Mouse (Mus musculus): ENCODE measurements around the gene Ddah2.

Gene Ddah2

DNA sequence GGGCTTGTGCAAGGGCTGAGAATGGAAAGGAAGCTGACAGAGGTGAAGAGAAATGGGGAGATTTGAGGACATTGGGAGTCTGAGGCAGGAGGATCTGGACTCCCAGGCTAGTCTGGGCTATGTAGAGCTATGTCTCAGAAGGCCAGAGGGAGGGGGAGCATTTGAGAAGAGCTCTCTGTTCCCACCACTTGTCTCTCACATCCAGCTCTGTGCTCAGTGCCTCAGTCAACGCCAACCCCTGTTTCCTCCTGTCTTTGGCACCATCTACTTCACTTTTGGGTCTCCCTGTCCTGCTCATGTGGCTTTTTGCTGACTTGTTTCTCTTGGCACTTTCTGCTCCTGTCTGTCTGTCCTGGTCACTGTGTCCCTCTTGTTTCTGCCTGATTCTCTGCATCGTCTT is 18.4 kb downstream of the Ddah2 start:
- DNase-seq (ENCODE audit: low spot score in 2 of 2): no peak

DNA sequence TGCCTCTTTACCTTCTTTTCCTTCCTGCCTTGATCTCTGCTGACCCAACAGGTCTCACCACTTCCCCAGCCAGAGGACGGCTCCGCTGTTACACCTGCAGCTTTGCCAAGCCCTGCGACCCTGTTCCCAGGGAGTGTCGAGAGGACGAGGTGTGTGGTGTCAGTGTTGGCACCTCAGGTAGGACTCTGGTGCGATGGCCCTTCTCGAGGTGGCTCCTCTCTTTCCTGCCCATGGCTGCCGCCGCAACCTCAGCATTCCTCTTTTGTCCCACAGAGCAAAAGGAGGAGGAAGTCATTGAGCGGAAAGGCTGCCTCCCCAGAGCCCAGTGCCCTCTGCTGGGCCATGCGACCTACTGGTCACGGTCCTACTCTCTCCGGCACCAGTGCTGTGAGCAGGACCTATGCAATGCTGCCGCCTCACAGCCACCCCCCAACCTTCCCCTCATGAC is 19.0 kb downstream of the Ddah2 start, which contains the start of gene Ly6g6d:
Ly6g6d (minus strand) TSS at position 280 of the 448 bp plus-strand sequence.
- no peak for DNase-seq (ENCODE audit: low spot score in 2 of 2)

DNA sequence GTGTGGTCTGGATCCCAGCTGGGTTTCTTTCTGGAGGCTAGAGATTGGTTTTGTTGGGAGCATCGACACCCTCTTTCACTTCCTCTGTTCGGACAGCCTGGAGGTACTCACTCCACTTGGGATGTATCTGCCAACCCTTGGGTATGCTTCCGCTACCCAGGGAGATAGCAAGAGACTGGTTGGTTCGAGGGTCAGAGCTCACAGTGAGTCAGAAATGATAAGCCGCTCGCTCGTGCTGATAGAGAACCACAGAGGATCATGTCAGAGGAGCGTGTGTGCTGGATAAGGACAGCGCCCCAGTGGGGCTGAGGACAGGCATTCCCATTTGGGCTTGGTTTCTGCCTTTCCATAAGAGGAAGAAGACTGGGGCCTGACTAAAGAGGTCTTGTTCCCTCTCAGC is 20.9 kb downstream of the Ddah2 start:
- DNase-seq (ENCODE audit: low spot score in 2 of 2): no peak

DNA sequence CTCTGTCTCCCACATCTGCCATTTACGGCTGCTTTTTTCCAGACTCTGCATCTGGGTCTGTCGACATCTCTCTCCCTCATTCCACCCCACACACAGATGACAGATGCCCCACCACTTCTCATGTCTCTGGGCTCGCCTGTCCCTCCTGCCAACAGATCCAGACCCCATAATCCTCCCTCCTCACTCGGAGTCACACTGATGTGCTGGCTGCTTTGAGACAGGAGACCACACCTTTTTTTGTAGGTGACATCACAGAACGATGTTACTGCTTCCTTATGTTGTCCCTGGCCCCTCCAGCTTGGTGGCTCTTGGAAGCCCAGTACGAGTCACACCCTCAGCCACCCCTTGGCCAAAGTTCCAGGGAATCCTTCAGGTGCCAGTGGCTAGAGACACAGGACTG is 21.4 kb downstream of the Ddah2 start:
- DNase-seq (ENCODE audit: low spot score in 2 of 2): no peak

DNA sequence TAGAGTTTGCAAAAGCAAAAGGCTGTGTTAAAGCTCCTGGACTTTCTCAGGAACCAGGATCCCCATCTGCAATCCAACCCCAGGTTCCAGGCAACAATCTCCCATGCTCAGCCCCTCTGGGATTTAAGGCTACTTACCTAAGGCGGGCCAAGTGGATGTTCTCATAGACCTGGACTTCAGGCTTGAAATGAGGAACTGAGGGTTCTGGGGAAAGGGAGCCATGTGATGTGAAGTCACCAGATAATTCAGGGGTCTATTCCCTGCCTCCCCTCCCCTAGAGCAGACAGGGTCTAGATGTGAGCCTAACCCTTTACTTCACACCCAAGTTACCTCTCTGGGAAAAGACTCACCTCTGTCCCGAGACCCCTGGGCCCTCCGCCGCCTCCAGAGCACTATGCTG is 21.9 kb downstream of the Ddah2 start:
- DNase-seq (ENCODE audit: low spot score in 2 of 2): no peak

DNA sequence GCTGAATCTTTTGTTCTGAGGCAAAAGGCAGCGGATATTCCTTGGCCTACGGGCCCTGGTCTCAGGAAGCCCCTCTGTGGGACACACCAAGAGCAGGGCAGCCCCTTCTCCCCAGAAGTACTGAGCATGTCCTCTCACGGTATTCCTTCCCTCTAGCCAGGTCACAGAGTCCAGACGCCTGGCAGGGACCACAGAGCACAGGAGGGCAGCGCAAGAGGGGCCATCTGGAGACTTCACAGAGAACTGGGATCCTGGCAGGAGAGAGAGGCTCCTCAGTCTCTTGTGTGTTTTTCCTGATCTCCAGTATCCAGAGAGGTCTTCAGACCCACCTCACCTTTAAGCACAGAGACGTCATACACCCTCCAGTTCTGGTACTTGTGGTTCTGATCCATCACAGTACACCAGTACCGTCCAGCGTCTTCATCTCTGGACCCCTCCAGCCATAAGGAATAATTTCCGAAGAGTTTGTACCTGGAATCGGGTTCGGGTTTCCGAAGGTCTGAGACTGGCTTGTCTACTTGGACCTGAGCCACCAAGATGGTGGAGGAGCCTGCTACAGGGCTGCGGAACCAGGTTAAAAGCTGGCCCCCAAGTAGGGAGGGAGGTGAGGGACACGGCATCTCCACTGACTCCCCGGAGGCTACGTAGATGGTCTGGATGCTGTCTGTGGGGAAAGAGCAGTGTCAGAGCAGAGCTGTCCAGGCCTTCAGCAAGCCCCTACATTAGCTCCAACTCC is 24.2 kb downstream of the Ddah2 start:
- no peak for DNase-seq (ENCODE audit: low spot score in 2 of 2)

DNA sequence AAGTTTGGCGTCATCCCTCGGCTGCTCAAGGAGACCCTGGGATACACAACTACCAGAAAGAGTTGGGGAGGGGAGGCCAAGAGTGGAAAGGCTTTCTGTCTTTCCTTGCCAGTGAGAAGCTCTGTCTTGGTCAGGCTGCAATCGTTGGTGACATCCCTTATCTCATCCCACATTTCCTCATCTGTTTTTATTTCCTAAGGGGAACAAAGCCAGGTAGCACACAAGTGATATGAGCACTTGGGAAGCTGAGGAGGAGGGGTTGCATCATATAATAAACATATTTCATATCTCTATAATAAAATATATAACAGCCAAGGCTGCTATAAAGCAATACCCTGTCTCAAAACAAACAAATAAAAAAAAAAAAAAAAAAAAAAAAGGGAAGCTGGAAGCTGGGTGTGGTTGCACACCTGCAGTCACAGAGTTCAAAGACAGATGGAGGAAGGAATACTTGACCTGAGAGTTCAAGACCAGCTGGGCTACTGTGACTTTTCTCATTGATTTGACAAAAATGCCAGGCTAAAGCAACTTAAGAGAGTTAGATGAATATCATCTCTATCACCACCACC is 25.2 kb downstream of the Ddah2 start:
- no peak for DNase-seq (ENCODE audit: low spot score in 2 of 2)

DNA sequence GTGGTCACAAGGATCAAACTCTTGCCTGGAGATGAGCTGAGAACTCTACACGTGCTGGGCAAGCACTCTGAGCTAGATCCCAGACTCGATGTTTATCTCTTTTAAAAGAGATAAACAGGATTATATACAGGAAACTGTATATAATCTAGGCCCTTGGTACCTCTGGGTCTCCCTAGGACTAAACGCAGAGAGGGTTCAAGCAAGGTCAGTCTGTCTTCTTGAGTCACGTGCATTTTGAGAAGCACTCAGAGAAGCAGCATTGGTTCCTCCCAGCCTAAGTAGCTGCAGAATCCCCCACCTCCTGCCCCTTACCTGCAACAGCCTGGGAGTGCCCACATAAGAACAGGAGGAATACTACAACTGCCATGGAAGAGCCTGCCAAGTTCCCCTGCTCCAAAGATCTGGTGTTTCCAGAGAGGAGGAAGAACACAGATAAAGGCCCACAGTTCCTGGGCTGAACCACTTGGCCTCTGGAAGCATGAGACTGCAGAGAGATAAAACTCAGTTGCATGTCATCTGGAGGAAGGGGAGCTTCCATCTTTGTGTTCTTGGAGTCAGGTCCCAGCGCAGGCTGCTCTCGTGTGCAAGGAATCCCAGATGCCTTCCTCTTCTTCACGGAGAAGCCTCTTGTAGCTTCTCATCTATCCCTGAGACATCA is 26.5 kb downstream of the Ddah2 start, which contains the start of gene Ly6g6f:
Ly6g6f (minus strand) TSS at position 403 of the 658 bp plus-strand sequence.
- DNase-seq (ENCODE audit: low spot score in 2 of 2): no peak

DNA sequence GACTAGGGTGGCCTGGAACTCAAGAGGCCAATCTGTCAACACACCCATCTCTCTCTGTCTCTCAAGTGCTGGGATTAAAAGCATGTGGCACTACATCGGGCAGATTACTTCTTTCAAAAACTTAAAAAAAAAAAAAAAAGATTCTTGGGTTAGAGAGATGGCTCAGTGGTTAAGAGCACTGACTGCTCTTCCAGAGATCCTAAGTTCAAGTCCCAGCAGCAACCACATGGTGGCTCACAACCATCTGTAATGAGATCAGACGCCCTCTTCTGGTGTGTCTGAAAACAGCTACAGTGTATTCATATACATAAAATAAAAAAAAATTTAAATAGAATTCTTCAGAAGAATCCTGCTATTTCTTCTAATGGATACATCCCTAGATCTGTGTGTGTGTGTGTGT is 29.3 kb downstream of the Ddah2 start:
- no peak for DNase-seq (ENCODE audit: low spot score in 2 of 2)

DNA sequence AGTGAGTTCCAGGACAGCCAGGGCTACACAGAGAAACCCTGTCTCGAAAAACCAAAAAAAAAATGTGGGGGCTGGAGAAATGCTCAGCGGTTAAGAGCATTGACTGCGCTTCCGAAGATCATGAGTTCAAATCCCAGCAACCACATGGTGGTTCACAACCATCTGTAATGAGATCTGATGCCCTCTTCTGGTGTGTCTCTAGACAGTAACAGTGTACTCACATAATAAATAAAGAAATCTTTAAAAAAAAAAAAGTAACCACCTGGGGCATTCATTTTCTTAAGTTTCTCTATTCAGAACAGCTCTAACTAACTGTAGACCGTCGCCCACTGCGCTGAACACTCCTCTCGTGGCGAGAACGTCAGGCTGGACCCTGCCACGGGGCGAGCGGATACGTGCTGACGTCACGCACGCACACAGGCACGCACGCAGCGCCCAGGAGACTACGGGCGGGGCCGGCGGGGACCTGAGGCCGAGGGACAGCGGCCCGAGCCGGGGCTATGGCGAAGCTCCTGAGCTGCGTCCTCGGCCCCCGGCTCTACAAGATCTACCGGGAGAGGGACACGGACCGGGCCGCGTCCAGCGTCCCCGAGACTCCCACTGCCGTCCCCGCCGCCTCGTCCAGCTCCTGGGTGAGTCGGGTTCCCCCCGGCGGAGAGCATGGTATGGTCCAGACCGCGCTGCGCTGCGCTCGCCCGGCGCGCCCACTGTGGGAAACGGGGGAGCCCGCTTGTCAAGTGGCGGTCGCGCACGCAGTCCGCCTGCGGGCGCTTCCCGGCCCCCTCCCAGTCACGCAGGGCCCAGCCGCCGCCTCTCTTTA is 30.2 kb downstream of the Ddah2 start, which contains the start of gene Abhd16a:
Abhd16a (plus strand) TSS at position 439 of the 820 bp plus-strand sequence.
- DNase-seq (ENCODE audit: low spot score in 2 of 2): peak; percentile 86 to 94

DNA sequence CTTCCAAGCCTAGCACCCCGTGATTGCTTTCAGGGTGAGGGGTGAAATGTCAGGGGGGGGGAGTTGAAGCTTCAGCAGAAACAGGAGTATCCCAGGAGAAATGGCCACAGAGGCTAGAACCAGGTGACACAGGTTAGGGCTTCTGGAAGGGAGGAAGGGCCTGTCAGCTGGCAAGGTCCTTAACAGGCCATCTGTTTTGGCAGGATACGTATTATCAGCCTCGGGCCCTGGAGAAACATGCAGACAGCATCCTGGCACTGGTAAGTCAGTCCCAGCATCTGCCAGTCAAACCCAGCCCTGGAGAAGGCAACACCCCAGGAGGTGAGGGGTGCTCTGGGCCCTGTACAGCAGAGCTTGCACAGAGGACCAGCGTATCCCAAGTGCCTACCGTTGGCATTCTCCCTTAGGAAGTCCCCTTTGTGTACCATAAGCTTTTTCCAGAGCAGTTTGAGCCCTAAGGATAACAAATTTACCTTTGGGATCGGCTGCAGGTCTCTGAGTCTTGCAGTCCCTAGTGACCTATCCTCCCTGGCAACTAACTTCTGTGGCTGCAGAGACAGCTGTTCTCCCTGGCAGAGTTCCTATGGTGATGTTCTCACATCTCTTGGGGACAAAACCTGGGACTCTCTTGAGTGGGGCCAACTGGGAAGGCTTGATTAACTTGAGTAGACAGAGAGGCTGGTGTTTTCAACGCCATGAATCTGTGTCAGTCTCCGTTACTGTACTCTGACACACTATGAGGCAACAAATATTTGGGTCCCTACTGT is 31.5 kb downstream of the Ddah2 start:
- peak; percentile 29 to 33 for DNase-seq (ENCODE audit: low spot score in 2 of 2)

DNA sequence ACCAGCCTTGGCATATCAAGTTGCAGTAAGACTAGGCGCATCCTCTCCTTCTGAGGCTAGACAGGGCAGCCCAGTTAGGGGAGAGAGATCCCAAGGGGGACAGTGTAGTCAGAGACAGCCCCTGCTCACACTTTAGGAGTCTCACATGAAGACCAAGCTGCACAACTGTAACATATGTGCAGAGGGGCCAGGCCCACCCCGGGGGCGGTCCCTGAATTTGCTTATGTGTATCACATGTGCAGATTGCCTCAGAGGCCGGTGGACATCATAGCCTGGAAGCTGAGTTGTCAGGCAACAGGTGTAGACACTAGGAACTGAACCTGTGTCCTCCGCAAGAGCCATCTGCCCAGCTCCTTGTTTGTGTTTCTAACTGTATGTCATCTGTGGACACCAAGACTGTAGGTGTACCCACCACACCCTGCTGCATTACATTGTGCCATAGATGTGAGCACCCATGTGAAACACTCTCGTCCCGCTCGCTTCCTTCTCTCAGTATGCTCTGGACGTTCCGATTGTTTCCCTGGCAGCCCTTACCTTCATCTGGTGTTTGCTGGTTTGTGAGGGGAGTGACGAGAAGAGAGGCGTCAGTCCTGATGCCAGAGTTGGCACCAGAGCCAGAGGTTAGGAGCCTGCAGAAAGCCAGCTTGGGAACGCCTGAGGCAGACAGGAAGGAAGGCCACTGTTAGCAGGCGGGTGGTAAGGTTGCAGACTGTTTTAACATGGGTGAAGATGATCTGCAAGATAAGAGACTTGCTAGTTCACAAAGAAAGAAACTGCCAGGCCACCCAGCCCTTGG is 33.8 kb downstream of the Ddah2 start:
- no peak for DNase-seq (ENCODE audit: low spot score in 2 of 2)

DNA sequence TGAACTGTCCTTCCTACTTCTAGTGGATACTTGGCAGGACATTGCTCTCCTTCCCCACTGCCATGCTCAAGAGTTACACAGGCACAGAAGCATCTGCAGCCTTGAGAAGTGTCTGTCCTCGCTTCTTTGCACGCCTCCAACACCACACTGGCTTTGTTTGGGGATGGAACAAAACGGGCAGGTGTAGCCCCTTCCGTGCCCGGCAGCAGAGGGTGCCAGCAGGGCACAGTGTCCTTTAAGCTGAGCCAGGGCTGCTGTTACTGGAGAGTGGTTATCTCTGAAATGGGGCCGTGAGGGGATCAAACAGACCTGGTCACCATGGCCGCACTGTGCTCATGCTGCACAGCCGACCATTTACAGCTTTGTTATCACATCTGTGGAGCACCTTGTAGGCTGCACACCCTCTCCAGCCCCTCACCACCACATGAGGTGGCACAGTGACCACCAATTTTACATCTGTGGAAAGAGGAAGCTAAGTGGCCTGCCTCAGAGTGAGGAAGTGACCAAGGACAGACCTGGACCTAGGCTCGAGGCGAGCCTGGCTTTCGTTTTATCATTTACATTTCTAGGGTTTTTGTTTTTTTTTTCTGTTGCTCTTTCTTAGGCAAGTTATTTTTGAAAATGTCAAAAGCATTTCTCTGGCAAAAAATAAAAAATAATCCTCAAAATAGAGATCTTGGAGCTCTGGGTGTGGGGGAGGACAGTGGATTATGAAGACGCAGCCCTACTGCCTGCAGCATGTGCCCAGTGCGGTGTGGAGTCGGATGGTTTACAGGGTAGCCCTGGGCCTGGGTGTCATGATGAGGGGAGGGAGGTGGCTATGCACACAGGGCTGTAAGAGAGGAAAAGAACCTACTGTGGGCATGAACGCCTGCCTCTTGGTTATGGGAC is 35.9 kb downstream of the Ddah2 start:
- no peak for DNase-seq (ENCODE audit: low spot score in 2 of 2)

DNA sequence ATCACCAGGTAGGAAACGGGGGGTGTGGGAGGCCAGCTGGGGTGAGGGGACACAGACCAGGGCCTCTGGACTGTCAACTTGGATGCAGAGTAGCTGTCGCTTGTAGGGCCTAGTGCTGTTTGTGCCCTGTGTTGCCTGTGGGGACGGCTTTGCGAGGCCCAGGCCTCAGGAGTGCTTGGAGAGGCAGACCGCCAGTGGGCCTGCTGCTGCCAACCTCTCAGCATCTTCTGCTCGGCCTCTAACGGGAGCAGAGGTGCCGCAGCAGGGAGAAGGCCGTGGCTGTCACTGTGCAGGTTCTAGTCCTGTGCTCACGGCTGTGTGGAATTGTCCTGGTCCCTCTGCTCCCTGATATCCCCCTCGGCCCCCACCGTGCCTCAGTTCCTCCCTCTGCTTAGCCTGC is 37.8 kb downstream of the Ddah2 start:
- no peak for DNase-seq (ENCODE audit: low spot score in 2 of 2)

DNA sequence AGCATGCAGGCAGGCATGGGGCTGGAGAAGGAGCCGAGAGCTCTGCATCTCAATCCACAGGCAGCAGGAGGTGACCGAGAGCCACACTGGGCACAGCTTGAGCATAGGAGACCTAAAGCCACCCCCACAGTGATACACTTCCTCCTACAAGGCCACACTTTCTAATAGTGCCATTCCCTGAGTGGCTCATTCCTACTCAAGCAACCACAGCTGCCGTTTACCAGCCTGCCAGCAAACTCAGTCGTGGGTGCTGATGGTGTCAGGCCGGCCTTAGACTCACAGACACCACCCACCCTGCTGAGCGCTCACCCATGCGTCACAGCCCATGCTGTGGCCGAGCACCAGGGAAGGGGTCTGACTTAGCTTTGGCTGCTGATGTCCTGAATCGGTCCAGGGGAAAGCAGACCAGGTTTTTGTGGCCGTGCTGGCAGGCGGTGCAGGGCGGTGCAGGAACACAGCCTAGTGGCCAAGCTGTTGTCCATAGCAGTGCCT is 38.4 kb downstream of the Ddah2 start:
- DNase-seq (ENCODE audit: low spot score in 2 of 2): peak in 1 of 2 experiments; percentile 45

DNA sequence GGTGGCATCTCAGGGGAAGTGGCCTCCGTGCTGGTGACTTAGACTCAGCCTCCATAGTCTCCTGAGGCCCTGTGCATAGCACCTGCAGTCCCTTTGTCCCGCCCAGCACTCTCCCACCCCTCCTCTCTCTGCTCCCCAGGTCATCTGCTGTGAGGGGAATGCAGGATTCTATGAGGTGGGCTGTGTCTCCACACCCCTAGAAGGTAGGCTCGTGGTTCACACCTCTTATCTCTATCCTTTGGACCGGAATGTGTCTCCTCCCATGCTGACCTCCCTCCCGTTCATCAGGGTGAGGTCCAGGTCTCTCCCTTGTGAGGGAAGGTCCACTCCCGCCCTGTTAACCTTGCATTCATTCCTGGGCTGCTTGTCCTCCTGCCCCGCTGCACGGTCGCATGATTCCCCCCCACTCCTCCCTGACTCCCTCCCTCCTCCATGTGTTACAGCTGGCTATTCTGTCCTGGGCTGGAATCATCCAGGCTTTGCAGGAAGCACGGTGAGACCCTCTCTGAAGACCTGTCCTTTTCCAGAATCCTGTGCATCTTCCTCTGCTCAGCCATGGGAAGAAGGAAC is 41.4 kb downstream of the Ddah2 start:
- DNase-seq (ENCODE audit: low spot score in 2 of 2): no peak

DNA sequence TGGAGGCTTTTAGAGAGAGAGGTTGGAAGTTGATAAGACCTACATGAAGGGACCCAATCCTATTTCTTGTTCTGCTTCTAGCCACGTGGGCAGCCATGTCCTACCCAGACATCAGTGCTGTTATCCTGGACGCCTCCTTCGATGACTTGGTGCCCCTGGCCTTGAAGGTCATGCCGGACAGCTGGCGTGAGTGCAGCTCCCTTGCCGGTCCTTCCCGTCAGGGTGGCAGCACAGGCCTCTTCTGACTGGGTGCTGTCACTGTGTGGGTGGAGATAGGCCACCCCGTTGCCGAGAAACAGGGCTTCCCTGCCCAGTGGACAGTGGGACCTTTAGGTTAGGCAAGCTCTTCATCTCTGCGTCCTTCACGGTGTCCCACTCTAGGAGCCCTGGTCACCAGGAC is 42.3 kb downstream of the Ddah2 start:
- no peak for DNase-seq (ENCODE audit: low spot score in 2 of 2)

DNA sequence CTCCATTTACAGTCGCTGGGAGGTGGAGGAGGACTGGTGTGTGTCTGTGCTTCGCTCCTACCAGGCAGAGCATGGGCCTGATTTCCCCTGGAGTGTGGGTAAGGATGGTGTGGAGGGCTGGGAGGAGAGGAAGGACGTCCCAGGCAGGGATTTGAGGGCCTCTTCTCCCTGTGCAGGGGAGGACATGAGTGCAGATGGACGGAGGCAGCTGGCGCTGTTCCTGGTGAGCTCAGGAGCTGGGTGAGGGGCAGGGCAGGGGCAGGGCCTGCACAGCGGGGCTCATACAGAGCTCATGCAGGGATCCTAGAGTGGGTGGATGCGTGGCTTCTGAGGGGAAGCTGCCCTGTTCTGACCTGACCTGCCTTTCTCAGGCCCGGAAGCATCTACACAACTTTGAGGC is 43.5 kb downstream of the Ddah2 start:
- no peak for DNase-seq (ENCODE audit: low spot score in 2 of 2)

DNA sequence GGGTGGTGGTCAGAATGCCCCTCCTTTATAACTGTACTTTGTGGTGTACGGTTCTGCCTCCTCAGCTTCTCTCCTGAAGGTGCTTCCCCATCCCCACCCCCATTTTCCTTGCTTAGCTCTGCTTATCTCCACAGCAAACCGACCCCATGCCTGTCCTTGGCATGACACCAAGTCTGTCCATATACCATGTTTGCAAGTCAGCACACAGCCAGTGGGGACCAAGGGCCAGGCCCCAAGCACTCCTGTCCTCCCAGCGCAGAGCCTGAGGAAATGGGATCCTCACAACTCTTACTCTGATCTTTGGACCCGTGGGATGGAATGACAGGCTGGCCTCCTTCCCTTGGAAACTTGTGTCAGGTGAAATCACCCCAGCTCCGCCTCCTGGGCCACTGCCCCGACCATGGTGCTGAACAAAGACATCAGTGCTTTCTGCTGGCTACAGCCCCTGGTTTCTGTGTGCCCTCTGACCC is 44.4 kb downstream of the Ddah2 start:
- no peak for DNase-seq (ENCODE audit: low spot score in 2 of 2)
